Mouse (Mus musculus): ENCODE data around the gene Prr12.

Gene Prr12

GRCm38 (mm10) chr7:45051601-45051974 lies 1.1 kb downstream of the Prr12 start:
- no peak for DNase-seq (ENCODE audit: low read depth)

- DNase-seq (ENCODE audit: low read depth), result peak; percentile 49
These were observed 1.6 kb downstream of the Prr12 start for GRCm38 (mm10) chr7:45050945-45051600.

- DNase-seq (ENCODE audit: low read depth), result no peak
These were observed 3.6 kb downstream of the Prr12 start for GRCm38 (mm10) chr7:45048923-45049657.

GRCm38 (mm10) chr7:45048001-45048890 lies 4.4 kb downstream of the Prr12 start:
- no peak for DNase-seq (ENCODE audit: low read depth)

GRCm38 (mm10) chr7:45047491-45047890 lies 5.2 kb downstream of the Prr12 start:
- DNase-seq (ENCODE audit: low read depth), result no peak

GRCm38 (mm10) chr7:45046853-45047350 lies 5.8 kb downstream of the Prr12 start:
- no peak for DNase-seq (ENCODE audit: low read depth)

GRCm38 (mm10) chr7:45045741-45046140 lies 6.9 kb downstream of the Prr12 start:
- no peak for DNase-seq (ENCODE audit: low read depth)

- DNase-seq (ENCODE audit: low read depth), result no peak
These were observed 9.4 kb downstream of the Prr12 start for GRCm38 (mm10) chr7:45043307-45043706.

- no peak for DNase-seq (ENCODE audit: low read depth)
These were observed 11.8 kb downstream of the Prr12 start for GRCm38 (mm10) chr7:45040851-45041250.

GRCm38 (mm10) chr7:45038411-45038810 lies 14.3 kb downstream of the Prr12 start:
- no peak for DNase-seq (ENCODE audit: low read depth)

- DNase-seq (ENCODE audit: low read depth), result peak; percentile 81
These were observed 14.8 kb downstream of the Prr12 start for GRCm38 (mm10) chr7:45037720-45038361.

- DNase-seq (ENCODE audit: low read depth), result no peak
These were observed 16.0 kb downstream of the Prr12 start for GRCm38 (mm10) chr7:45036702-45037101.

- no peak for DNase-seq (ENCODE audit: low read depth)
These were observed 17.1 kb downstream of the Prr12 start for GRCm38 (mm10) chr7:45035631-45036030.

- DNase-seq (ENCODE audit: low read depth), result no peak
These were observed 18.8 kb downstream of the Prr12 start for GRCm38 (mm10) chr7:45033722-45034359.

- no peak for DNase-seq (ENCODE audit: low read depth)
These were observed 21.8 kb downstream of the Prr12 start for GRCm38 (mm10) chr7:45030857-45031256.

GRCm38 (mm10) chr7:45029995-45030394 lies 22.7 kb downstream of the Prr12 start:
- no peak for DNase-seq (ENCODE audit: low read depth)

GRCm38 (mm10) chr7:45028351-45028750 lies 24.3 kb downstream of the Prr12 start:
- no peak for DNase-seq (ENCODE audit: low read depth)

- DNase-seq (ENCODE audit: low read depth), result no peak
These were observed 24.9 kb downstream of the Prr12 start for GRCm38 (mm10) chr7:45027761-45028160.

GRCm38 (mm10) chr7:45026256-45026655 lies 26.4 kb downstream of the Prr12 start:
- no peak for DNase-seq (ENCODE audit: low read depth)

GRCm38 (mm10) chr7:45025601-45026220 lies 27.0 kb downstream of the Prr12 start:
- DNase-seq (ENCODE audit: low read depth), result no peak

Measured in naive thymus-derived CD4-positive, alpha-beta T cell, adult 2 months (primary cell).